ENCODE assay signal across 15 mouse cellular contexts in the genomic region with DNA sequence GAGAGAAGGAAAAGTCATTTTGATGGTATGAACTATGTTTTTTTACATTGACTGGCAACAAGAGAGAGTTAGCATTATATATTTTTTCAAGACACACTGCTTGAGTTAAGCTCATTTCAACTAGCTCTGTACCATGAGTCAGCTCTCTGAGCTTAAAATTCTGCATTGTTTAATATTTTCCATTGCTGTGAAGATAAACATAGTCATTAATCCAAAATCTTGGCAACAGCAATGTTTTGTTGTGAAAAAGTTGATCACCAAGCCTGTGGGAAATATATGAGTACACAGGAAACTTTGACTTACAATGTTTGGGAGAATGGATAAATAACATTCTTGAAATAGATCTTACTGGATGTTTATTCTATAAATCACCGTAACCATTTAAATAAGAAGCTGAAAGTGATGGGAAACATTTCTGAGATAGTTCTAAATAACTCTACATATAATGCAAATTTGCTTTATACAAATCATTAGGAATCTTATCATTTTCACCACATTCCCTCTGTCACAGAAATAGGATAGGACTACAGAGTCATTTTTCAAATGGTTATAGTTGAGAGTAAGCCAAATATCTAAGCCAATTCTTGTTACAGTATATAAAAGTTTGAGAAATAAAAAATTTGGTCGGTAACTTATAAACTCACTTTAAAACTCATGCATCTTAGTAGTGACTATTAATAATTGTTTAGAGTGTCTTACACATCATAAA.
"Had no signal": no experiment of that assay in that cellular context is flagged by ENCODE, and none has a peak within 500 bp of the region (broad histone marks: within the 10 kb centered on the region; RNA-seq: fewer than 3 reads in every experiment).

No protein-coding gene starts in this region.

- H3K9ac ChIP-seq: kidney, embryonic 15.5 days; limb, embryonic 12.5 days; liver, embryonic 13.5 days; liver, postnatal 0 days; neural tube, embryonic 15.5 days had no signal

- H3K4me1 ChIP-seq: limb, embryonic 12.5 days; liver, embryonic 13.5 days; midbrain, embryonic 10.5 days; neural tube, embryonic 15.5 days had no signal

- DNase-seq: kidney, adult 18-20 months; kidney, postnatal 36 days; liver; liver, embryonic 13.5 days; liver, postnatal 0 days; midbrain, embryonic 14.5 days; right cerebral cortex, adult 18-20 months; thymus, adult 18-20 months; thymus, postnatal 14 days had no signal

- H3K27me3 ChIP-seq: kidney, embryonic 15.5 days; limb, embryonic 12.5 days; liver, embryonic 13.5 days; neural tube, embryonic 15.5 days had no signal

- H3K27ac ChIP-seq: kidney, embryonic 15.5 days; layer of hippocampus, adult 2 months; limb, embryonic 12.5 days; liver, embryonic 13.5 days; midbrain, embryonic 10.5 days; neural tube, embryonic 15.5 days had no signal

- H3K4me3 ChIP-seq: kidney, embryonic 15.5 days; layer of hippocampus, adult 2 months; limb, embryonic 12.5 days; liver, embryonic 13.5 days; midbrain, embryonic 10.5 days; myocyte; neural tube, embryonic 15.5 days had no signal

- H3K9me3 ChIP-seq: kidney, embryonic 15.5 days; limb, embryonic 12.5 days; liver, embryonic 13.5 days; midbrain, embryonic 10.5 days; neural tube, embryonic 15.5 days had no signal

- H3K4me2 ChIP-seq: kidney, embryonic 15.5 days; limb, embryonic 12.5 days; liver, embryonic 13.5 days; neural tube, embryonic 15.5 days had no signal

- H3K36me3 ChIP-seq: kidney, embryonic 15.5 days; limb, embryonic 12.5 days; liver, embryonic 13.5 days; midbrain, embryonic 10.5 days; neural tube, embryonic 15.5 days had no signal

- ATAC-seq: liver, postnatal 0 days had no signal
